Mouse (Mus musculus): ENCODE data around the gene Scn8a. TPM values are rescaled to one million over a fixed set of nuclear protein-coding genes. Genes with fewer than 3 reads are reported as not detected.
A peak's percentile ranks its signal among the peaks of the same experiment; 100 is the strongest.

The Scn8a gene
- polyA plus RNA-seq, 1 experiment from 2014 or later = 5.5 TPM

GRCm38 (mm10) chr15:100884481-100884880 is 14.8 kb downstream of the Scn8a start:
- Histone ChIP-seq H3K36me3 (no peaks in the 10 kb centered on the region), H3K4me3 (no peak overlapping the region), H3K4me1 (no peaks in the 10 kb centered on the region), H3K9me3 (0 out of 2 replicates have a peak, but pooled peaks cover 4% of the 10 kb centered on the region), H3K4me2 (replicated peaks) (no peak overlapping the region), H3K27ac (no peak overlapping the region), H3K9ac (no peak overlapping the region), H3K27me3 (0 out of 2 replicates have a peak, but pooled peaks cover 3% of the 10 kb centered on the region)
- 92% methylated on average over 6 of the region's 6 CpGs for WGBS
- ATAC-seq (ENCODE audit: low FRiP score, low read depth) = no peak

- 77% methylated on average over 13 of the region's 13 CpGs for WGBS
- H3K27ac ChIP-seq = no peak overlapping the region
- no peaks in the 10 kb centered on the region for H3K27me3 ChIP-seq
- peaks cover 13% of the 10 kb centered on the region for H3K9me3 ChIP-seq
- H3K9ac ChIP-seq = no peak overlapping the region
- H3K36me3 ChIP-seq = no peaks in the 10 kb centered on the region
- no peak overlapping the region for H3K4me3 ChIP-seq
- no peak overlapping the region for H3K4me2 ChIP-seq (replicated peaks)
- no peak for ATAC-seq (ENCODE audit: low FRiP score, low read depth)
- no peaks in the 10 kb centered on the region for H3K4me1 ChIP-seq
Observed at GRCm38 (mm10) chr15:100891962-100892361, 22.3 kb downstream of the Scn8a start.

- H3K4me1 ChIP-seq = no peaks in the 10 kb centered on the region
- no peak overlapping the region for H3K9ac ChIP-seq
- H3K27ac ChIP-seq = no peak overlapping the region
- no peak overlapping the region for H3K4me2 ChIP-seq (replicated peaks)
- peaks cover 13% of the 10 kb centered on the region for H3K9me3 ChIP-seq
- WGBS = 97% methylated on average over 23 of the region's 23 CpGs
- H3K36me3 ChIP-seq = no peaks in the 10 kb centered on the region
- no peaks in the 10 kb centered on the region for H3K27me3 ChIP-seq
- no peak for ATAC-seq (ENCODE audit: low FRiP score, low read depth)
- H3K4me3 ChIP-seq = no peak overlapping the region
Observed at GRCm38 (mm10) chr15:100896502-100896901, 26.8 kb downstream of the Scn8a start.

- no peaks in the 10 kb centered on the region for H3K9me3 ChIP-seq
- no peak overlapping the region for H3K4me2 ChIP-seq (replicated peaks)
- no peak overlapping the region for H3K4me3 ChIP-seq
- H3K4me1 ChIP-seq = no peaks in the 10 kb centered on the region
- H3K27me3 ChIP-seq = no peaks in the 10 kb centered on the region
- no peak overlapping the region for H3K9ac ChIP-seq
- H3K27ac ChIP-seq = no peak overlapping the region
- ATAC-seq (ENCODE audit: low FRiP score, low read depth) = no peak
- no peaks in the 10 kb centered on the region for H3K36me3 ChIP-seq
- WGBS = 79% methylated on average over 9 of the region's 9 CpGs
Observed at GRCm38 (mm10) chr15:100903811-100904210, 34.2 kb downstream of the Scn8a start.

GRCm38 (mm10) chr15:100905006-100905405 is 35.3 kb downstream of the Scn8a start:
- Histone ChIP-seq H3K36me3 (no peaks in the 10 kb centered on the region), H3K9me3 (no peaks in the 10 kb centered on the region), H3K27ac (no peak overlapping the region), H3K4me3 (no peak overlapping the region), H3K27me3 (no peaks in the 10 kb centered on the region), H3K4me2 (replicated peaks) (no peak overlapping the region), H3K4me1 (no peaks in the 10 kb centered on the region), H3K9ac (no peak overlapping the region)
- no peak for ATAC-seq (ENCODE audit: low FRiP score, low read depth)
- WGBS = 13% methylated on average over 2 of the region's 2 CpGs

- Histone ChIP-seq H3K4me2 (replicated peaks) (no peak overlapping the region), H3K4me1 (no peaks in the 10 kb centered on the region), H3K27ac (no peak overlapping the region), H3K27me3 (no peaks in the 10 kb centered on the region), H3K9me3 (no peaks in the 10 kb centered on the region), H3K4me3 (no peak overlapping the region), H3K36me3 (no peaks in the 10 kb centered on the region), H3K9ac (no peak overlapping the region)
- 85% methylated on average over 8 of the region's 8 CpGs for WGBS
- no peak for ATAC-seq (ENCODE audit: low FRiP score, low read depth)
Observed at GRCm38 (mm10) chr15:100905751-100906150, 36.1 kb downstream of the Scn8a start.

GRCm38 (mm10) chr15:100908817-100909216 is 39.2 kb downstream of the Scn8a start:
- no peak for ATAC-seq (ENCODE audit: low FRiP score, low read depth)
- 49% methylated on average over 3 of the region's 3 CpGs for WGBS
- no peaks in the 10 kb centered on the region for H3K9me3 ChIP-seq
- no peak overlapping the region for H3K27ac ChIP-seq
- H3K4me3 ChIP-seq = no peak overlapping the region
- H3K9ac ChIP-seq = no peak overlapping the region
- H3K4me1 ChIP-seq = no peaks in the 10 kb centered on the region
- H3K27me3 ChIP-seq = no peaks in the 10 kb centered on the region
- H3K36me3 ChIP-seq = no peaks in the 10 kb centered on the region
- H3K4me2 ChIP-seq (replicated peaks) = no peak overlapping the region

- H3K9ac ChIP-seq = no peak overlapping the region
- H3K4me2 ChIP-seq (replicated peaks) = no peak overlapping the region
- ATAC-seq (ENCODE audit: low FRiP score, low read depth) = no peak
- 47% methylated on average over 3 of the region's 3 CpGs for WGBS
- no peak overlapping the region for H3K4me3 ChIP-seq
- no peaks in the 10 kb centered on the region for H3K27me3 ChIP-seq
- H3K4me1 ChIP-seq = peaks cover under 1% of the 10 kb centered on the region; the same call in 1 of the 2 replicates
- no peak overlapping the region for H3K27ac ChIP-seq
- no peaks in the 10 kb centered on the region for H3K36me3 ChIP-seq
- no peaks in the 10 kb centered on the region for H3K9me3 ChIP-seq
Observed at GRCm38 (mm10) chr15:100909734-100910163, 40.1 kb downstream of the Scn8a start.

- WGBS = 69% methylated on average over 10 of the region's 10 CpGs
- Histone ChIP-seq H3K27ac (no peak overlapping the region), H3K9ac (no peak overlapping the region), H3K9me3 (no peaks in the 10 kb centered on the region), H3K4me3 (no peak overlapping the region), H3K36me3 (no peaks in the 10 kb centered on the region), H3K4me1 (peaks cover 5% of the 10 kb centered on the region), H3K27me3 (no peaks in the 10 kb centered on the region; the same call in 1 of the 2 replicates), H3K4me2 (replicated peaks) (no peak overlapping the region)
- no peak for ATAC-seq (ENCODE audit: low FRiP score, low read depth)
Observed at GRCm38 (mm10) chr15:100910381-100910841, 40.8 kb downstream of the Scn8a start.

- H3K9me3 ChIP-seq = no peaks in the 10 kb centered on the region
- no peak overlapping the region for H3K4me2 ChIP-seq (replicated peaks)
- H3K27ac ChIP-seq = no peak overlapping the region
- no peaks in the 10 kb centered on the region; the same call in 1 of the 2 replicates for H3K27me3 ChIP-seq
- 84% methylated on average over 3 of the region's 3 CpGs for WGBS
- ATAC-seq (ENCODE audit: low FRiP score, low read depth) = no peak
- H3K36me3 ChIP-seq = no peaks in the 10 kb centered on the region
- no peak overlapping the region for H3K9ac ChIP-seq
- peaks cover 5% of the 10 kb centered on the region for H3K4me1 ChIP-seq
- H3K4me3 ChIP-seq = no peak overlapping the region
Observed at GRCm38 (mm10) chr15:100912676-100913266, 43.1 kb downstream of the Scn8a start.

GRCm38 (mm10) chr15:100914734-100915242 is 45.1 kb downstream of the Scn8a start:
- peak; percentile 73; the same call in 1 of the 2 replicates for ATAC-seq (ENCODE audit: low FRiP score, low read depth)
- Histone ChIP-seq H3K4me2 (replicated peaks) (peak overlapping the region; percentile 72), H3K27me3 (no peaks in the 10 kb centered on the region; the same call in 1 of the 2 replicates), H3K27ac (no peak overlapping the region), H3K9me3 (no peaks in the 10 kb centered on the region), H3K9ac (peak overlapping the region; percentile 35; the same call in 1 of the 2 replicates), H3K4me3 (peak overlapping the region; percentile 38), H3K4me1 (peaks cover 5% of the 10 kb centered on the region), H3K36me3 (no peaks in the 10 kb centered on the region)
- WGBS = 2% methylated on average over 24 of the region's 24 CpGs

GRCm38 (mm10) chr15:100918046-100918445 is 48.4 kb downstream of the Scn8a start:
- Histone ChIP-seq H3K9ac (no peak overlapping the region), H3K9me3 (no peaks in the 10 kb centered on the region), H3K4me1 (peaks cover 6% of the 10 kb centered on the region), H3K4me2 (replicated peaks) (no peak overlapping the region), H3K4me3 (no peak overlapping the region), H3K36me3 (no peaks in the 10 kb centered on the region), H3K27me3 (peaks cover 5% of the 10 kb centered on the region), H3K27ac (no peak overlapping the region)
- ATAC-seq (ENCODE audit: low FRiP score, low read depth) = no peak
- WGBS = 48% methylated on average over 4 of the region's 4 CpGs

- H3K27me3 ChIP-seq = peaks cover 6% of the 10 kb centered on the region
- no peaks in the 10 kb centered on the region for H3K36me3 ChIP-seq
- H3K9me3 ChIP-seq = no peaks in the 10 kb centered on the region
- H3K4me2 ChIP-seq (replicated peaks) = no peak overlapping the region
- no peak overlapping the region for H3K9ac ChIP-seq
- 90% methylated on average over 11 of the region's 11 CpGs for WGBS
- peaks cover 20% of the 10 kb centered on the region for H3K4me1 ChIP-seq
- ATAC-seq (ENCODE audit: low FRiP score, low read depth) = no peak
- no peak overlapping the region for H3K27ac ChIP-seq
- H3K4me3 ChIP-seq = no peak overlapping the region
Observed at GRCm38 (mm10) chr15:100922210-100922609, 52.6 kb downstream of the Scn8a start.

Data from limb, embryonic 13.5 days (tissue).